Mouse (Mus musculus) forebrain, embryonic 13.5 days (tissue): ENCODE data around the gene Kcnn3. TPM values are rescaled to one million over a fixed set of nuclear protein-coding genes. Genes with fewer than 3 reads are reported as not detected.
A peak's percentile ranks its signal among the peaks of the same experiment; 100 is the strongest.

Experiments
- ATAC-seq: fragments of 200-750 bp; cut with Nextera tagmentation; 2 replicates; pipeline ENCODE4 v1.8.0; 2017
- H3K27ac ChIP-seq: fragments of 300-500 bp; sonication (generic); 2 replicates; pipeline ENCODE4 v1.5.1; 2015; ENCODE audit warnings: inconsistent platforms, mild to moderate bottlenecking, moderate library complexity
- H3K27me3 ChIP-seq: fragments of 300-500 bp; sonication (generic); 2 replicates; pipeline ENCODE4 v1.6.1; 2015; ENCODE audit warnings: mild to moderate bottlenecking, inconsistent platforms
- H3K36me3 ChIP-seq: fragments of 300-500 bp; sonication (generic); 2 replicates; pipeline ENCODE4 v1.6.1; 2015; ENCODE audit warnings: mild to moderate bottlenecking, inconsistent platforms; ENCODE audit not compliant: poor library complexity, severe bottlenecking
- H3K4me1 ChIP-seq: fragments of 300-500 bp; sonication (generic); 2 replicates; pipeline ENCODE4 v1.6.1; 2015; ENCODE audit warnings: inconsistent platforms
- H3K4me2 ChIP-seq: fragments of 300-500 bp; sonication (generic); 2 replicates; pipeline ENCODE4 v1.6.1; 2015; ENCODE audit warnings: inconsistent platforms, mild to moderate bottlenecking, moderate library complexity
- H3K4me3 ChIP-seq: fragments of 300-500 bp; sonication (generic); 2 replicates; pipeline ENCODE4 v1.5.1; 2015; ENCODE audit warnings: mild to moderate bottlenecking, inconsistent platforms
- H3K9ac ChIP-seq: fragments of 300-500 bp; sonication (generic); 2 replicates; pipeline ENCODE4 v1.6.1; 2015; ENCODE audit warnings: mild to moderate bottlenecking, inconsistent platforms
- H3K9me3 ChIP-seq: fragments of 300-500 bp; sonication (generic); replicated peaks from 2 replicates; pipeline ENCODE4 v1.6.1; 2016; ENCODE audit warnings: inconsistent platforms
- WGBS: fragments of 180-500 bp; shearing (Covaris S2); methylation state at CpG from one replicate; pipeline ENCODE4 v1.1.7; 2015; 5-methylcytosine and 5-hydroxymethylcytosine counted together
- polyA plus RNA-seq: library from polyadenylated mRNA; unstranded; fragments of >200 nt; fragmentation: Nextera tagmentation; extraction: Ambion mirVana; gene quantifications from 2 replicates; pipeline ENCODE4 v1.2.1, GENCODE M21; 2015

Gene Kcnn3
- polyA plus RNA-seq, 1 experiment from 2014 or later: 4.3 TPM

DNA sequence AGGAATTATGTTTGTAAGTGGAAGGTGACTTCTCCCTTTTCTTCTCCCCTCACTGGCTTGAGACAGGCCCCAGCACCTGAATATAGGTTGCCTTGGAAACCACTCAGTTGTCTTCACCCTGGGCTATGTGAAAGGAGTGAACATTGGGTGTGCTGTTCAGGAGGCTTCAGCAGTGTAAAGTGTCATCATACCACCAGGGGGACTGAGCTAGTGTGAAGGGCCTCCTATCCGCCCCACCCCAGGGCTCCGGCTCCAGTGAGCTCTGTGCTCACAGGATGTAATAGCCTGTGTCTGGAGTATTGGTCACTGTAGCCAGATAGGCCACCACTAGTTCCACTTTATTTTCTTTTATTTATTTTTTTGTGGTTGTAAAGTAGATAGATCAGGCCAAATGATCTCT is 54.3 kb downstream of the Kcnn3 start:
- no peak for ATAC-seq
- Histone ChIP-seq H3K27me3 (no peaks in the 10 kb centered on the region), H3K4me2 (no peak overlapping the region), H3K9ac (no peak overlapping the region), H3K27ac (no peak overlapping the region), H3K36me3 (no peaks in the 10 kb centered on the region), H3K4me3 (no peak overlapping the region), H3K9me3 (no peaks in the 10 kb centered on the region), H3K4me1 (peaks cover 12% of the 10 kb centered on the region)
- 66% methylated on average over 2 of the region's 2 CpGs for WGBS

DNA sequence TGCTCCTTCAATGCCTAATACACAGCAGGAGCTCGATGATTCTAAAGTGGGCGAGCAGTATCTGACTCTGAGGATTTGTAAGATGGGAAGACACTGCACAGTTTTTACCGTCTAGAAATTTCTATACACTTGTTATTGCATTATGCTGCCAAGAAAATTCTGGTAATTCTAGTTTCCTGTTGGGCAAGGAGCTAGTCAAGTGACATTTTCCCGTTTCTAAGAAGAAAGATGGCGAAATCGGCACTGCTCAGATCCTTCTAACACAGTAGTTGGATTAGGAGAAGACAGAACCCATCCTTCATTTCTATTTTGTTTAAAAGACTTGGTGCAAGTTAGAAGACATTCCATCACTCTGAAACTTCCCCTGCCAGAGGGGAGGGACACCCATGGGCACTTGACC is 56.4 kb downstream of the Kcnn3 start:
- Histone ChIP-seq H3K4me1 (no peaks in the 10 kb centered on the region), H3K4me2 (no peak overlapping the region), H3K36me3 (no peaks in the 10 kb centered on the region), H3K27me3 (no peaks in the 10 kb centered on the region), H3K9ac (no peak overlapping the region), H3K4me3 (no peak overlapping the region), H3K9me3 (no peaks in the 10 kb centered on the region), H3K27ac (no peak overlapping the region)
- WGBS: 92% methylated on average over 6 of the region's 6 CpGs
- no peak for ATAC-seq

DNA sequence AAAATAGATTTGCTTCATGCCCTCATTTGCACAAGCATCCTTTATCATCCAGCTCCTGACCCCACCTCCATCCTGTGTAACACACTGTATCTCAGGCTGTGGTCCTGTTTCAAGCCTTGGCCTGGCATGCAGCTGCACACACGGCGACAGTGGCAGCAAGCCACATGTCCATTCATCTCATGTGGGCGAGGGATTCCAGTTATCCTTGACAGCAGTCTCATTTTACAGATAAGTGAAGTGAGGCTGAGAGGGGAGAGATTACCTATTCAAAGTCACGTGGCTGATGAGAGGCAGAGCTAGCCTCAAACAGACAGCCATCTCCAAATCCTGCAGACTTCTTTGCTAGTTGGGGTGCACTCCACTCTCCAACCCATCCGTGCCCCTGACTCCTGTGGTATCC is 57.2 kb downstream of the Kcnn3 start:
- H3K4me1 ChIP-seq: no peaks in the 10 kb centered on the region
- H3K27ac ChIP-seq: no peak overlapping the region
- no peak overlapping the region for H3K4me2 ChIP-seq
- WGBS: 93% methylated on average over 5 of the region's 5 CpGs
- H3K9me3 ChIP-seq: no peaks in the 10 kb centered on the region
- H3K9ac ChIP-seq: no peak overlapping the region
- no peaks in the 10 kb centered on the region for H3K36me3 ChIP-seq
- no peaks in the 10 kb centered on the region for H3K27me3 ChIP-seq
- no peak overlapping the region for H3K4me3 ChIP-seq
- no peak for ATAC-seq

DNA sequence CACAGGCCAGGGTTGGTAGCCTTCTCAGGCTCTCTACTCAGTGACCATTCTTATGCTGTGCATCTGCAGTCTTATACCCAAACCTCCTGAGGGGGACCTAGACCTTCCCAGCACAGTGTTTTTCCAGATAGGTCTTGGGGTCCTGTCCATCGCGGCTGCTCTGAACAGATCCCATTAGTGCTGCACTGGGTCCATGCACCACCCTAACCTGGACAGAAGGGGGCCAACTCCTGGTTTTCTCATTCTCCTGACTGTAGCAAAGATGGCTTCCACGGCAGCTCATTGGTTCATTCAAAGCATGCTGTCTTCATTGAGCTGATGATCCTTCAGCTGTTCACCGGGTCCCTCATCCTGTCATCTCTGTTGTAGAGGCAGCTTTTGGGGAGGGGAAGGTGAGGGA is 58.1 kb downstream of the Kcnn3 start:
- Histone ChIP-seq H3K36me3 (no peaks in the 10 kb centered on the region), H3K4me2 (no peak overlapping the region), H3K4me3 (no peak overlapping the region), H3K9me3 (no peaks in the 10 kb centered on the region), H3K27ac (no peak overlapping the region), H3K4me1 (no peaks in the 10 kb centered on the region), H3K27me3 (no peaks in the 10 kb centered on the region), H3K9ac (no peak overlapping the region)
- ATAC-seq: no peak
- 81% methylated on average over 4 of the region's 4 CpGs for WGBS

DNA sequence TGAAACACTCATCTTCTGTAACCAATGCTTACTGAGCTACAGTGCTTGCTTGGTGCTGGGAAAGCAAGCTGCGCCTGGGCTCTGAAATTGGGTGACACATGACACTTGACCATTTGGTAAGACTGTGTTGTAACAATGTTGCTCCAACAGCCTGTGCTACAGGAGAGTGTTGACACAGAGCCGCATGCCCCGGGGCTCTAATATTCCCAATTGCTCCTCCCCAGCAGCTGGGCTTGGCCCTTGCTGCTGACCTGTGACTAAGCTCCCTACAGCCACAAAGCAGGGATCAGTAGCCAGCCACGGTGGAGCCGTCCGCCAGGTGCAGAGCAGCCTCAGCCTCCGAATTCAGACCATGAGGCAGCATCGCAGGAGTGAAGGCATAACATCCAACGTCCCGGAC is 58.8 kb downstream of the Kcnn3 start:
- no peak for ATAC-seq
- no peaks in the 10 kb centered on the region for H3K36me3 ChIP-seq
- H3K27ac ChIP-seq: no peak overlapping the region
- H3K4me2 ChIP-seq: no peak overlapping the region
- H3K4me3 ChIP-seq: no peak overlapping the region
- 60% methylated on average over 10 of the region's 10 CpGs for WGBS
- H3K4me1 ChIP-seq: peaks cover 5% of the 10 kb centered on the region; the same call in 1 of the 2 replicates
- H3K27me3 ChIP-seq: no peaks in the 10 kb centered on the region
- H3K9me3 ChIP-seq: no peaks in the 10 kb centered on the region
- no peak overlapping the region for H3K9ac ChIP-seq

DNA sequence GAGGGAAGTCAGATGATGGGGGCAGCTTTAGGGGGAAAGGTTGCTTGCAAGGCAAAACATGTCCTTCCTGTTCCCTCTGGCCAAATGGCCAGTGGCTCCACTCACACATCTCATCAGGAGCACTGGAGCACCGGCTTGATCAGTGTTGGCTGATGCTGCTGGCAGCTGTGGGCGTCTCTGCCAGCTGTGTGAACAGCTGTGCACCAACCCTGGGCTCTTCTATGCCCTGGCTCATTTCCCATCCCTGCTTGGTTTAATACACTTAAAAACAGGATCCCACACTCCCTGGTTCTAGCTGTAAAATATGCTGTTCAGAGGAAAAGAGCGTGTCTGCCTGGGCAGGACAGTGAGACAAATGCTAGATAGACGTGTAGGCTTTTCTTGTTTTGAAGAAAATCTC is 64.3 kb downstream of the Kcnn3 start:
- Histone ChIP-seq H3K9me3 (no peaks in the 10 kb centered on the region), H3K27ac (peak overlapping the region; percentile 44), H3K4me2 (no peak overlapping the region), H3K36me3 (no peaks in the 10 kb centered on the region), H3K4me1 (peaks cover 50% of the 10 kb centered on the region), H3K4me3 (no peak overlapping the region), H3K27me3 (no peaks in the 10 kb centered on the region), H3K9ac (no peak overlapping the region)
- WGBS: 61% methylated on average over 4 of the region's 4 CpGs
- no peak for ATAC-seq

DNA sequence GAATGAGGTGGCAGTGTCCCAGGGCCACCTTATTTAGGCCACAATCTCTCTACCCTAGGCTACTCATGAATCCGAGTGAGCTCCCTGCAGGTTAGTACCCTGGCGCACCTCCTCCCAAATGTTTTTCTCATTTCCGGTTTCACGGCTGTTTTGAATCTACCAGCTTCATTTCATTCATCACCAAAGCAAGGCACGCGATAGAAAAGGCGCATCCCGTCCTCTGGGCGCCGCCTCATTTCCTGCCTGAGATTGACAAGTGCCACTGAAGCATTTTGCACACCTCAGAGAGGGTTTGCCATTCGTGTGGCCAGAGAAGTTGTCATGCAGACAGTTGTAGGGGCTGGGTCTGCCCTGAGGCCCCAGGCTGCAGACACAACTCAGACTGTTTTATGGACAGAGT is 68.5 kb downstream of the Kcnn3 start:
- ATAC-seq: no peak
- WGBS: 83% methylated on average over 11 of the region's 11 CpGs
- Histone ChIP-seq H3K27ac (no peak overlapping the region), H3K4me2 (no peak overlapping the region), H3K4me3 (no peak overlapping the region), H3K9ac (no peak overlapping the region), H3K9me3 (no peaks in the 10 kb centered on the region), H3K4me1 (peaks cover 86% of the 10 kb centered on the region), H3K36me3 (no peaks in the 10 kb centered on the region), H3K27me3 (no peaks in the 10 kb centered on the region)

DNA sequence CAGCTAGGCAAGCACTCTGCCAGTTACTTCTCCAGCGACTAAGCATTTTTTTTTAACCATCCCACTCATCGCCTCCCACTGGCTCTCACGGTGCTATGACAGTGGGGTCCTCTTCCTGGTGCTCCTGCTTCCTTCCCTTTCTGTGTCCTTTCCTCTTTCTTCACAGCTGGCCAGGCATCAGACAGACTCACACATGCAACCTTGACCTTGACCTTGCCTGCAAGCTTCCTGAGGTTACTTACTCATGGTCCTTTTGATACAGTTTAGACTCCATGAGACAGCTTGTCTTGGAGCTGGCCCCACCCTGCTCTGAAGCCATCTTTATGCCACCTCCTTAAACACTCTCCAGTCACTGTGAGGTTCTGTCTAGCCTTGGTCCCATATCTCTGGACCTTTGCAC is 69.4 kb downstream of the Kcnn3 start:
- Histone ChIP-seq H3K27me3 (no peaks in the 10 kb centered on the region), H3K9ac (no peak overlapping the region), H3K9me3 (no peaks in the 10 kb centered on the region), H3K36me3 (no peaks in the 10 kb centered on the region), H3K4me2 (no peak overlapping the region), H3K4me1 (peaks cover 77% of the 10 kb centered on the region), H3K27ac (no peak overlapping the region), H3K4me3 (no peak overlapping the region)
- 85% methylated on average over 3 of the region's 3 CpGs for WGBS
- no peak for ATAC-seq

DNA sequence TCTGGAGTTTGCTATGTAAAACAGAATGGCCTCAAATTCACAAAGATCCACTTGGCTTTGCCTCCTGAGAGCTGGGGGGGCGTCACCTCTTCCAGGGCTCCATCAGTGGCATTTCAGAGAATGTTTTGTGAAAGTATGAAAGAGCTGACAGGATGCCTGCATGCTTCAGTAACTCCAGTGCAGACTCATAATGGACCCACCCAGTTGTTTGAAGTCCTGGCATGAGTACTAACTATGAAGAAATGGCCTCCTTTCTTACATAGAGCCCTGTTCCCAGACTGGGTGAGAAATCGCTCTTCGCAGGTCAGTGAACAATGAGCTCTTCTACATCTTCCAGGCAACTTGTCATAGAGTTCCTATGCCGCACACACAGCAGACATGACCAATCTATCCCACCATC is 70.4 kb downstream of the Kcnn3 start:
- peaks cover 66% of the 10 kb centered on the region for H3K4me1 ChIP-seq
- H3K9ac ChIP-seq: no peak overlapping the region
- 53% methylated on average over 4 of the region's 4 CpGs for WGBS
- no peak for ATAC-seq
- no peaks in the 10 kb centered on the region for H3K36me3 ChIP-seq
- no peak overlapping the region for H3K4me2 ChIP-seq
- no peak overlapping the region for H3K4me3 ChIP-seq
- H3K9me3 ChIP-seq: no peaks in the 10 kb centered on the region
- no peaks in the 10 kb centered on the region for H3K27me3 ChIP-seq
- H3K27ac ChIP-seq: no peak overlapping the region

DNA sequence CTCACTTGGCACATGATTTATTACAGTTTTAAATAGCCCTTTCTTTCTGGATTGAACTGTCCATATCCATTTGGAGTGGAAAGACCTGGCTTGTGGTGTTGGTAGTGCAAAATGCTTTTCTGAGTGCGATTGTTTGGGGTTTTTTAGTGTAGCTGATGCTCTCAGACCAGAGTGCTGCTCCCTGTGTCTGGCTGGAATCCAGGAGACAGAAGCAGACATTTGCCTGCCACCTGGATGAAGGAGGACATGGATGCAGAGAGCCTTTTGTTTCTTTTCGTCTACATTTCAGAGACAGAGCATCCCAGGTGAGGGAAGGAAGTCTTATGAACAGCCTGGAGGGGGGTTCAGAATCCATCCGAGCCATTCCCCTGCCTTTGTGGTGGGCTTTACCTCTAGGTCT is 71.5 kb downstream of the Kcnn3 start:
- 60% methylated on average over 3 of the region's 3 CpGs for WGBS
- Histone ChIP-seq H3K4me1 (peaks cover 56% of the 10 kb centered on the region), H3K9ac (no peak overlapping the region), H3K9me3 (no peaks in the 10 kb centered on the region), H3K4me3 (no peak overlapping the region), H3K4me2 (no peak overlapping the region), H3K36me3 (no peaks in the 10 kb centered on the region), H3K27ac (peak overlapping the region; percentile 62), H3K27me3 (no peaks in the 10 kb centered on the region)
- ATAC-seq: no peak

DNA sequence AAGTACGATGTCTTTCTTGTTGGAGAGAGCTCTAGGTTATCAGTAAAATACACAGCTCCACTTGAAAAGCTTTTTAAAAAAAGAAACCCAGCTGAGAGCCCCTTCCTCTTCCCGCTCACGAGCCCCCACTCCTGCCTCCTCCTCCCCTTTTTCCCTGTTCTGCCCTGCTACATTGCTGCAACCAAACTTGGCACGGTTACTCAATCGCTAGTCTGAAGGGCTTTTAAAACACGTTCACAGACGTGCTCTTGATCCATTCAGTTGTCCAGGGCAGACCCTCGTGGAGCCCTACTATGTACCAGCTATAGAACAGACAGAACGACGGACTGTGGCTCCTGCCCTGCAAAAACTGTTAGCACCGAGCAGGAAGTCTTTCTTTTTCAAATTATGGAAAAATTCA is 72.8 kb downstream of the Kcnn3 start:
- no peaks in the 10 kb centered on the region for H3K9me3 ChIP-seq
- H3K27me3 ChIP-seq: no peaks in the 10 kb centered on the region
- 45% methylated on average over 11 of the region's 11 CpGs for WGBS
- no peak for ATAC-seq
- H3K9ac ChIP-seq: 0 out of 2 replicates have a peak overlapping the region, but pooled peaks have one; percentile 22
- H3K36me3 ChIP-seq: no peaks in the 10 kb centered on the region
- no peak overlapping the region for H3K4me2 ChIP-seq
- H3K4me1 ChIP-seq: peaks cover 46% of the 10 kb centered on the region
- H3K4me3 ChIP-seq: no peak overlapping the region
- no peak overlapping the region for H3K27ac ChIP-seq

DNA sequence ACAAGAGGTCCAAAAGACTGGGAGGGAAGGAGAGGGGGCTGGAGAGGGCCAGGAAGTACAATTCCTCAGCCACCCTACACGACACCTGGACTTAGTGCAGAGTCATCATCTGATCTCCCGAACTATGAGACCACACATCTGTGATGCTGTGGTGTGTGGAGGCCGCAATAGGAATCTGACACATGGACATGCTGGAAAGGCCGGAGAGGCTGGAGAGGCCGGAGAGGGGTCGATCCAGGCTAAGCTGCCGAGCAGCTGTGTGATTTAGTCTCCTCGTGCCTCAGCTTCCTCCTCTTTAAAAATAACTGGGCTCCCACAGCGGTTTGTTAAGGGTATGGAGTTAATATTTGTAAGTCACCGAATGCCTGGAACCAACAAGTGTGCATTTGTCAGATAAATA is 73.6 kb downstream of the Kcnn3 start:
- no peaks in the 10 kb centered on the region for H3K36me3 ChIP-seq
- H3K9ac ChIP-seq: no peak overlapping the region
- ATAC-seq: no peak
- H3K4me1 ChIP-seq: peaks cover 42% of the 10 kb centered on the region
- H3K27me3 ChIP-seq: no peaks in the 10 kb centered on the region
- no peak overlapping the region for H3K4me3 ChIP-seq
- H3K9me3 ChIP-seq: no peaks in the 10 kb centered on the region
- WGBS: 80% methylated on average over 10 of the region's 10 CpGs
- no peak overlapping the region for H3K27ac ChIP-seq
- H3K4me2 ChIP-seq: no peak overlapping the region

DNA sequence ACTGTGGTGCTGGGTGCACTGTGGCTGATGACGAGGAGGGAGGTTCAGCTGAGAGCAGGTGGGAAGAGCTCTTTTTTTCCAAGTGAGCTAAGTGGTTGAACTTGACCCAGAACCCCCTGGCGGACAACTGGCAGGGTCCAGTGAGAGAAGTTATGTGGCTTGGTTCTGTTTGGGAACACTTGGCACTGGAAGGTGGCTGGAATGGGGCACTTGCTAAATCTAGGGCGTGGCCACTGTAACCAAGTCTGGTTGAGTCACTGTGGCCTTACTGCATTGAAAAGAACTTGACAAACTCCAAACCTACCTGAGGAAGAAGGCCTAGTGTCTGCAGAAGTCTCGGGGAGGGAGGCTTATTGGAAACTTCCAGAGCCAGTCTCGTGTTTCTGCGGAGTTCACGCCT is 78.4 kb downstream of the Kcnn3 start:
- no peak for ATAC-seq
- Histone ChIP-seq H3K4me2 (no peak overlapping the region), H3K9me3 (peaks cover 5% of the 10 kb centered on the region), H3K4me3 (no peak overlapping the region), H3K36me3 (no peaks in the 10 kb centered on the region), H3K27ac (no peak overlapping the region), H3K9ac (no peak overlapping the region), H3K27me3 (no peaks in the 10 kb centered on the region), H3K4me1 (peaks cover 9% of the 10 kb centered on the region)
- WGBS: 95% methylated on average over 7 of the region's 7 CpGs
